Mouse (Mus musculus) lung, postnatal 0 days (tissue): ENCODE measurements at regions not wholly inside any gene's neighbourhood (a gene's known extent, or its start where the extent isn't known, plus 50 kb on each side); places are given as distances from the start of the nearest gene placed in this dataset.

ENCODE experiments used
- CTCF ChIP-seq: IDR thresholded peaks from 2 replicates; pipeline ENCODE4 v1.5.1; 2016; ENCODE audit warnings: antibody characterized with exemption, mild to moderate bottlenecking
- EP300 ChIP-seq: IDR thresholded peaks from 2 replicates; pipeline ENCODE4 v1.6.1; 2016; ENCODE audit warnings: antibody characterized with exemption, mild to moderate bottlenecking, control low read depth

- TF ChIP-seq EP300: no peak
- no peak for TF ChIP-seq CTCF
These were observed 117.4 kb downstream of the Fasl start for GRCm38 (mm10) chr1:161670937-161671336.
